Mouse (Mus musculus) erythroblast, embryonic 14.5 days (primary cell): Measurements from ENCODE around the gene Cuedc1. TPM values are rescaled to one million over a fixed set of nuclear protein-coding genes. Genes with fewer than 3 reads are reported as not detected.

Experiments used
- H3K27me3 ChIP-seq: 2 replicates; pipeline ENCODE4 v1.6.1; 2012; ENCODE audit warnings: inconsistent platforms; ENCODE audit not compliant: control insufficient read depth
- H3K36me3 ChIP-seq: 2 replicates; pipeline ENCODE4 v1.6.1; 2012; ENCODE audit warnings: mild to moderate bottlenecking, inconsistent platforms; ENCODE audit not compliant: control insufficient read depth
- H3K4me1 ChIP-seq: 2 replicates; pipeline ENCODE4 v1.6.1; 2012; ENCODE audit warnings: inconsistent platforms; ENCODE audit not compliant: control insufficient read depth
- H3K4me3 ChIP-seq: replicated peaks from 2 replicates; pipeline ENCODE3; 2012; ENCODE audit warnings: moderate library complexity, mild to moderate bottlenecking, inconsistent platforms
- H3K9me3 ChIP-seq: 2 replicates; pipeline ENCODE4 v1.6.1; 2012; ENCODE audit warnings: low read length, inconsistent platforms, mixed read lengths; ENCODE audit not compliant: control insufficient read depth
- GATA1 ChIP-seq: IDR thresholded peaks from 2 replicates; pipeline ENCODE4 v1.6.1; 2012; ENCODE audit warnings: low read length, inconsistent platforms, mixed read lengths
- TAL1 ChIP-seq: IDR thresholded peaks from 3 replicates; pipeline ENCODE4 v1.6.1; 2012; ENCODE audit warnings: low read length, inconsistent platforms, mixed read lengths
- polyA plus RNA-seq: library from polyadenylated mRNA; stranded (reverse); fragments of >175 nt; gene quantifications from 2 replicates; pipeline ENCODE4 v1.2.3, GENCODE M21; 2012

Cuedc1 gene
- polyA plus RNA-seq, 1 experiment: 0.05 TPM

DNA sequence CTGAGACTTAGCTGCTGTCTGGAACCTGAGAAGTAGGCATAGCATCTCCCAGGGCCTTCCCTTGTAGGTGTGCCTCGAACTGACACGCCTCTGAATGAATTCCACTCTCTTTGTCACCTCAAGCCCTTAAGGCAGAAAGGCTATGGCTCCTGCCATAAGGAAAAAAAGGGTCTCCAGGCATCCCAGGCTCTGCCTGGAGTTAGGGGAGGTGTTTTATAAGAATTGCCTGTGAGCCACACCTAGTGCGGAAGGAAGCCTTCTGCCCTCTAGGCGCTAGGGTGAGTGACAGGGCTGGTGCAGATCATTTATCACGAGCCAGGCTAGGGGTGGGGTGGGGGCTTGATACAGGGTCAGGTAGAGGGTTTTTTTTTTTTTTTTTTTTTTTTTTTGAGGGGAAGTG is 25.2 kb downstream of the Cuedc1 start:
- H3K4me1 ChIP-seq: no peaks in the 10 kb centered on the region
- no peak for TF ChIP-seq GATA1
- no peak for TF ChIP-seq TAL1
- no peak overlapping the region for H3K4me3 ChIP-seq
- H3K27me3 ChIP-seq: peaks cover 7% of the 10 kb centered on the region; the same call in 1 of the 2 replicates
- H3K36me3 ChIP-seq: no peaks in the 10 kb centered on the region
- no peaks in the 10 kb centered on the region for H3K9me3 ChIP-seq

DNA sequence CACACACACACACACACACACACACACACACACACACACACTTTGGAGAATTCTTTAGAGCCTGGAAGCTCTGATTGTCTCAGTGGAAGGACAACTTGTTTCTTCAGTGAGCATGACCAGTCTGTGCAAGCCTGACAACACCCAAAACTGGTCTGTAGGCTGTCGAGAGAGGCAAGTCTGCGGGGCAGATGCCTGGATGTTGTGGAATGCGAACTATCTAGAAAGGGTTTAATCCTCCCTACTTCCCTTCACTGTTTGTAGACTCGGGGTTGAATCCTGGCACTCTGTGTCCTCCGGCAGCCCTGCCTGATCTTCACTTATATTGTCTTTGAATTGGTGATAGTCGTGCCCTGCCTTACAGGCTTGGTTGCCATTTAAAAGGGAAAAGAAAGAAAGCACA is 25.9 kb downstream of the Cuedc1 start:
- Histone ChIP-seq H3K36me3 (no peaks in the 10 kb centered on the region), H3K27me3 (peaks cover 5% of the 10 kb centered on the region; the same call in 1 of the 2 replicates), H3K4me1 (no peaks in the 10 kb centered on the region)

GRCm38 (mm10) chr11:88125483-88125882 is 27.6 kb downstream of the Cuedc1 start:
- no peaks in the 10 kb centered on the region for H3K4me1 ChIP-seq
- TF ChIP-seq TAL1 (no peak), GATA1 (no peak)
- no peaks in the 10 kb centered on the region for H3K36me3 ChIP-seq
- H3K4me3 ChIP-seq: no peak overlapping the region
- no peaks in the 10 kb centered on the region; the same call in 1 of the 2 replicates for H3K27me3 ChIP-seq
- H3K9me3 ChIP-seq: no peaks in the 10 kb centered on the region

More for the DNA sequence above, 25.9 kb downstream of the Cuedc1 start:
- Histone ChIP-seq H3K4me3 (no peak overlapping the region), H3K9me3 (no peaks in the 10 kb centered on the region)
- TF ChIP-seq TAL1 (no peak), GATA1 (no peak)

DNA sequence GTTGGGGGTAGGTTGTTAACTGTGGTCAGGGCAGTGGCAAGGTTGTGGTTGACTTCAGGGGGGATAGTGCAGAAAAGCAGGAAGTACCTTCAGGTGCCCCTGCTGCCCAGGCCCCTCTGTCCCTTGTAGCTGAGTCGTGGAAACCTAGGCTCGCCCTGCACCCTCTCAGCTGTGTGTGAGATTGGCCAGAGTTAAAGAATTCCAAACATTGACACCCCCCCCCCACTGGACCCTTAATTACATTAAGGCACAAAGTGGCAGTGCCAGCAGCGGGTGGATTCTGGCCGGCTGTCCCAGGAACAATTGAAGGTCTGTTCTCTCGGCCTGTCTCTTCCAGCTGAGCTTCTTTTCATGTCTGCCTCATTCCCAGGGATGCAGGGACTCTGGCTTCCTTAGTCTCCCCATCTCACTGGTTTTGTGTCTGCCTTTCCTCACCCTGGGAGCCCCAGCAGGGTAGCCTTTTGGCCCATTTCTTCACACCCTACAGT is 28.5 kb downstream of the Cuedc1 start:
- Histone ChIP-seq H3K27me3 (peaks cover under 1% of the 10 kb centered on the region; the same call in 1 of the 2 replicates), H3K9me3 (no peaks in the 10 kb centered on the region), H3K4me1 (no peaks in the 10 kb centered on the region), H3K36me3 (no peaks in the 10 kb centered on the region), H3K4me3 (no peak overlapping the region)
- TF ChIP-seq GATA1: no peak

- no peaks in the 10 kb centered on the region for H3K9me3 ChIP-seq
- no peaks in the 10 kb centered on the region for H3K4me1 ChIP-seq
- TF ChIP-seq TAL1: no peak
- TF ChIP-seq GATA1: no peak
- no peak overlapping the region for H3K4me3 ChIP-seq
- peaks cover 7% of the 10 kb centered on the region for H3K27me3 ChIP-seq
- no peaks in the 10 kb centered on the region for H3K36me3 ChIP-seq
Measured at GRCm38 (mm10) chr11:88128461-88128860, 30.6 kb downstream of the Cuedc1 start.

DNA sequence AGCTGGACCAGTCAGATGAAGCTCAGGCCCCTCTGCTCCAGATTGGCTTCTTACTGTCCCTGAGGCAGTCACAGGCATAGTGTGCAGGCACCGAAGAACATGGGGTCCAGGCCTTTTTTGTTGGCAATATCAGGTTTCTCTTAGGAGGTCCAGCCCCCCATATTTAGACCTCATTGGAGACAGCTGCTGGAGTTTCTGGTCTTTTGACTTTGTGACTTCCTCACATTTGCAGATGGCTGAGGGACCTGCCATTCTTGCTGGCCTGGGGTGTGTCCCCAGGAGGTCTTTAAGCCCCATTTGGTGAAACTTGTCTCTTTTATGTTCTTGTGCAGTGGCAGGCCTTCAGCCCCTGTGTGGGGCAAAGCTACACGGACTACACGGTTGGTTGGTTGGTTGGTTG is 31.4 kb downstream of the Cuedc1 start:
- TF ChIP-seq TAL1 (no peak), GATA1 (no peak)
- H3K9me3 ChIP-seq: no peaks in the 10 kb centered on the region
- H3K36me3 ChIP-seq: no peaks in the 10 kb centered on the region
- peaks cover 7% of the 10 kb centered on the region for H3K27me3 ChIP-seq
- H3K4me1 ChIP-seq: no peaks in the 10 kb centered on the region
- no peak overlapping the region for H3K4me3 ChIP-seq

- H3K9me3 ChIP-seq: no peaks in the 10 kb centered on the region
- no peaks in the 10 kb centered on the region for H3K4me1 ChIP-seq
- TF ChIP-seq TAL1 (no peak), GATA1 (no peak)
- H3K36me3 ChIP-seq: no peaks in the 10 kb centered on the region
- H3K27me3 ChIP-seq: peaks cover 7% of the 10 kb centered on the region
- no peak overlapping the region for H3K4me3 ChIP-seq
Measured at GRCm38 (mm10) chr11:88129935-88130334, 32.1 kb downstream of the Cuedc1 start.

GRCm38 (mm10) chr11:88131847-88132246 is 34.0 kb downstream of the Cuedc1 start:
- H3K4me3 ChIP-seq: no peak overlapping the region
- H3K9me3 ChIP-seq: no peaks in the 10 kb centered on the region
- peaks cover 7% of the 10 kb centered on the region for H3K27me3 ChIP-seq
- TF ChIP-seq TAL1 (no peak), GATA1 (no peak)
- H3K4me1 ChIP-seq: no peaks in the 10 kb centered on the region
- H3K36me3 ChIP-seq: no peaks in the 10 kb centered on the region

DNA sequence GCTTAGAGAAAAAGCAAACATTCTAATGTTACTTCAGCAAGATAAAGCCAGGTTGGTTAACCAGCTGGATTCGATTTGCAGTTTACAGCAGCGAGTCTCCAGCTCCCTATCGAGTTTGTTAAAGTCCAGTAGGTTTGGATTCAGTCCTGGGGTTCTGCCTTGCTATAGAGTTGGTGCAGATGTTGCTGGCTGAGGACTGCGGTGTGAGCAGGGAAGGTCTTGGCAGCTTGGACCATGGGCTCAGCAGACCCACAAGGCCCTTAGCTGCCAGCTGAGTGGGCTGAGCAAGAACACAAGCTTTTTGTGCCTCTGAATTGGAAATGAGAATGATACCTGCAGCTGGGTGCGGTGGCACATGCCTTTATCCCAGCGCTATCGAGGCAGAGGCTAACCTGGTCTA is 37.4 kb downstream of the Cuedc1 start:
- no peaks in the 10 kb centered on the region for H3K36me3 ChIP-seq
- H3K4me3 ChIP-seq: no peak overlapping the region
- no peaks in the 10 kb centered on the region for H3K9me3 ChIP-seq
- no peaks in the 10 kb centered on the region for H3K4me1 ChIP-seq
- TF ChIP-seq TAL1 (no peak), GATA1 (no peak)
- peaks cover 36% of the 10 kb centered on the region for H3K27me3 ChIP-seq

DNA sequence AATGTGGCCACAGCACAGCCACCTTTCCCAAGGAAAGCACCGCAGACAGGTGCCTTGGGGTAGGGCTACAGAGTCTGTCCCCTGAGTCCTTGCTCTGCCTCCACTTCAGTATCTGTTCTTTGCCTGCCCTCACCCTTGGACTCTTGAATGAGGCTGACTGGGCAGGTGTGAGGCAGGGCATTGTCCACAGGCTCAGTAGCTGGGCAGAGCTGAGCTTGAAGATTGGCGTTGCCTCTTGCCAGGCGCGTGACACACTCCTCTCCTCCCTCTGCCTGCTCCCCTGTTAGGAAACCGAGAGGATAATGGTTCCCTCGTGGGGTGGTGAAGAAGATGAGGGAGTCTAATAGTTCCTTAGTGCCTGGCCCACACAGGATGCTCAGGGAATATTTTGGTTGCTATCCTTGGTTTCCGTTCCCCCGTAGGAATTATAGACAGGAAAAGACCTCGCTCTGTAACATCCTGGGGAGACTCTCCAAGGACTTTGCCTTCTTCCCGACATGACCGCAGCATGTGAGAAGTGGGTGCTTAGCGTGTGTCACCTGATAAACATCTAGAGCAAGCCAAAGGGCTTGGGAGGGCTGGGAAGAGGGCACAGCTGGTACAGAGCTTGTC is 40.1 kb downstream of the Cuedc1 start:
- H3K4me1 ChIP-seq: no peaks in the 10 kb centered on the region

More for the DNA sequence above, 40.1 kb downstream of the Cuedc1 start:
- no peak for TF ChIP-seq GATA1
- no peak for TF ChIP-seq TAL1
- H3K9me3 ChIP-seq: no peaks in the 10 kb centered on the region
- no peaks in the 10 kb centered on the region for H3K36me3 ChIP-seq
- H3K4me3 ChIP-seq: no peak overlapping the region
- H3K27me3 ChIP-seq: peaks cover 42% of the 10 kb centered on the region
